Mouse (Mus musculus): Measurements from ENCODE around the gene Klk1b27. TPM values are rescaled to one million over a fixed set of nuclear protein-coding genes. Genes with fewer than 3 reads are reported as not detected.

Gene Klk1b27
- polyA plus RNA-seq, 1 experiment: 3.2 TPM

Other genes starting within 250 kb of the Klk1b27 start
- not detected in 2 replicates for gene Klk7, start 241.0 kb upstream of the Klk1b27 start, polyA plus RNA-seq (2012; rRNA removed)
- gene Klk6, start 227.8 kb upstream of the Klk1b27 start, polyA plus RNA-seq (2012; rRNA removed): not detected in 2 replicates
- not detected in 2 replicates for gene Klk5, start 210.3 kb upstream of the Klk1b27 start, polyA plus RNA-seq (2012; rRNA removed)
- not detected in 2 replicates for gene Klk4, start 171.1 kb upstream of the Klk1b27 start, polyA plus RNA-seq (2012; rRNA removed)
- 0.09 and 0.19 TPM in 2 replicates for gene Klk15, start 118.5 kb upstream of the Klk1b27 start, polyA plus RNA-seq (2012; rRNA removed)
- 1.0 and 1.1 TPM in 2 replicates for gene Klk1b8, start 101.6 kb upstream of the Klk1b27 start, polyA plus RNA-seq (2012; rRNA removed)
- 0.11 and 0.52 TPM in 2 replicates for gene Klk1b1, start 85.5 kb upstream of the Klk1b27 start, polyA plus RNA-seq (2012; rRNA removed)
- gene Klk1b9, start 76.2 kb upstream of the Klk1b27 start, polyA plus RNA-seq (2012; rRNA removed): 1.6 and 1.7 TPM in 2 replicates
- 0.52 and 0.99 TPM in 2 replicates for gene Klk1b11, start 56.4 kb upstream of the Klk1b27 start, polyA plus RNA-seq (2012; rRNA removed)
- not detected in 2 replicates for gene Klk1b26, start 40.1 kb upstream of the Klk1b27 start, polyA plus RNA-seq (2012; rRNA removed)
- gene Klk1b21, start 50.0 kb downstream of the Klk1b27 start, polyA plus RNA-seq (2012; rRNA removed): 0.20 and 0.43 TPM in 2 replicates
- gene Klk1b22, start 60.4 kb downstream of the Klk1b27 start, polyA plus RNA-seq (2012; rRNA removed): 1.1 and 2.4 TPM in 2 replicates
- 0.59 and 0.60 TPM in 2 replicates for gene Klk1b16, start 84.5 kb downstream of the Klk1b27 start, polyA plus RNA-seq (2012; rRNA removed)
- 2.0 and 2.1 TPM in 2 replicates for gene Klk1b24, start 135.9 kb downstream of the Klk1b27 start, polyA plus RNA-seq (2012; rRNA removed)
- 2.6 and 3.3 TPM in 2 replicates for gene Klk1b3, start 145.9 kb downstream of the Klk1b27 start, polyA plus RNA-seq (2012; rRNA removed)
- gene Klk1b4, start 155.1 kb downstream of the Klk1b27 start, polyA plus RNA-seq (2012; rRNA removed): 0.53 and 0.91 TPM in 2 replicates
- gene Klk1b5, start 163.7 kb downstream of the Klk1b27 start, polyA plus RNA-seq (2012; rRNA removed): 6.8 and 7.0 TPM in 2 replicates
- gene Klk1, start 173.1 kb downstream of the Klk1b27 start, polyA plus RNA-seq (2012; rRNA removed): 4,551 and 6,375 TPM in 2 replicates
- gene Gm36864, start 183.9 kb downstream of the Klk1b27 start, polyA plus RNA-seq (2012; rRNA removed): 0.06 TPM in 1 of 2 replicates, not detected in the other
- gene 1700028J19Rik, start 194.4 kb downstream of the Klk1b27 start, polyA plus RNA-seq (2012; rRNA removed): 27.2 and 32.1 TPM in 2 replicates
- 39.4 and 47.9 TPM in 2 replicates for gene 2410002F23Rik, start 194.4 kb downstream of the Klk1b27 start, polyA plus RNA-seq (2012; rRNA removed)
- not detected in 2 replicates for gene Acp4, start 205.1 kb downstream of the Klk1b27 start, polyA plus RNA-seq (2012; rRNA removed)
- gene Gm15517, start 209.2 kb downstream of the Klk1b27 start, polyA plus RNA-seq (2012; rRNA removed): not detected in 2 replicates

Measured in kidney, adult 2 months (tissue).